Mouse (Mus musculus) forebrain, postnatal 0 days (tissue): ENCODE measurements around the gene Wdfy3. TPM values are rescaled to one million over a fixed set of nuclear protein-coding genes. Genes with fewer than 3 reads are reported as not detected.
"Not testable (repeated sequence)": the region's sequence is repeated elsewhere in the genome, so short reads cannot be mapped to it uniquely, and the experiment has no call there.

Experiments
- ATAC-seq: fragments of 200-750 bp; cut with Nextera tagmentation; 2 replicates; pipeline ENCODE4 v1.8.0; 2017; ENCODE audit warnings: mild to moderate bottlenecking, moderate library complexity
- DNase-seq: peaks from one replicate; pipeline ENCODE4 v3.0.0-alpha.2; 2015
- H3K27ac ChIP-seq: fragments of 300-500 bp; sonication (generic); 2 replicates; pipeline ENCODE4 v1.5.1; 2014; ENCODE audit warnings: low read depth, mild to moderate bottlenecking, antibody characterized with exemption, low read length, moderate library complexity, mixed read lengths
- H3K27me3 ChIP-seq: fragments of 300-500 bp; sonication (generic); 2 replicates; pipeline ENCODE4 v1.6.1; 2014; ENCODE audit warnings: mild to moderate bottlenecking, low read length, mixed read lengths; ENCODE audit not compliant: insufficient read depth
- H3K36me3 ChIP-seq: fragments of 300-500 bp; sonication (generic); 2 replicates; pipeline ENCODE4 v1.6.1; 2014; ENCODE audit warnings: mild to moderate bottlenecking, moderate library complexity; ENCODE audit not compliant: insufficient read depth
- H3K4me1 ChIP-seq: fragments of 300-500 bp; sonication (generic); 2 replicates; pipeline ENCODE4 v1.6.1; 2014; ENCODE audit warnings: antibody characterized with exemption; ENCODE audit not compliant: insufficient read depth
- H3K4me2 ChIP-seq: fragments of 300-500 bp; sonication (generic); 2 replicates; pipeline ENCODE4 v1.6.1; 2014; ENCODE audit warnings: low read depth, mild to moderate bottlenecking, moderate library complexity
- H3K4me3 ChIP-seq: fragments of 300-500 bp; sonication (generic); 2 replicates; pipeline ENCODE4 v1.5.1; 2014; ENCODE audit warnings: low read depth, low read length, mixed read lengths
- H3K9ac ChIP-seq: fragments of 300-500 bp; sonication (generic); 2 replicates; pipeline ENCODE4 v1.6.1; 2014; ENCODE audit warnings: mild to moderate bottlenecking
- H3K9me3 ChIP-seq: fragments of 300-500 bp; sonication (generic); 2 replicates; pipeline ENCODE4 v1.6.1; 2016; ENCODE audit warnings: low read length
- CTCF ChIP-seq: sonication (generic); IDR thresholded peaks from 2 replicates; pipeline ENCODE4 v1.5.1; 2016; ENCODE audit warnings: antibody characterized with exemption, control low read depth, low read depth
- WGBS: fragments of 180-500 bp; shearing (Covaris S2); extraction: QIAGEN DNeasy Blood & Tissue Kit; methylation state at CpG from one replicate; pipeline ENCODE4 v1.1.7; 2014; 5-methylcytosine and 5-hydroxymethylcytosine counted together
- polyA plus RNA-seq: library from polyadenylated mRNA; unstranded; fragments of >200 nt; fragmentation: Nextera tagmentation; extraction: Ambion mirVana; gene quantifications from 2 replicates; pipeline ENCODE4 v1.2.1, GENCODE M21; 2015
- total RNA-seq: library from RNA; depleted of rRNA; stranded (reverse); fragments of >200 nt; gene quantifications from 2 replicates; pipeline ENCODE4 v1.2.3, GENCODE M21; 2014

Wdfy3 gene
- total and polyA plus RNA-seq, 2 experiments from 2014 or later, result 15.4 to 68.8 TPM

GRCm38 (mm10) chr5:101990298-101990845 is 79.3 kb downstream of the Wdfy3 start:
- H3K27me3 ChIP-seq, result no peaks in the 10 kb centered on the region

GRCm38 (mm10) chr5:101988476-101988875 is 81.2 kb downstream of the Wdfy3 start:
- DNase-seq (no peak), ATAC-seq (no peak)
- WGBS, result 89% methylated on average over 10 of the region's 10 CpGs
- TF ChIP-seq CTCF, result no peak
- Histone ChIP-seq H3K27ac (no peak overlapping the region), H3K4me1 (no peaks in the 10 kb centered on the region), H3K9me3 (no peaks in the 10 kb centered on the region), H3K4me3 (no peak overlapping the region), H3K4me2 (no peak overlapping the region), H3K36me3 (no peaks in the 10 kb centered on the region), H3K27me3 (no peaks in the 10 kb centered on the region), H3K9ac (no peak overlapping the region)

More at GRCm38 (mm10) chr5:101990298-101990845, 79.3 kb downstream of the Wdfy3 start:
- H3K4me1 ChIP-seq, result no peaks in the 10 kb centered on the region
- H3K4me3 ChIP-seq, result no peak overlapping the region
- no peak overlapping the region for H3K4me2 ChIP-seq
- DNase-seq (no peak), ATAC-seq (no peak)
- H3K27ac ChIP-seq, result peak overlapping the region; percentile 5; the same call in 1 of the 2 replicates
- H3K36me3 ChIP-seq, result no peaks in the 10 kb centered on the region
- no peak for TF ChIP-seq CTCF
- H3K9me3 ChIP-seq, result no peaks in the 10 kb centered on the region
- 88% methylated on average over 7 of the region's 7 CpGs for WGBS
- H3K9ac ChIP-seq, result no peak overlapping the region

- Histone ChIP-seq H3K27ac (no peak overlapping the region), H3K36me3 (no peaks in the 10 kb centered on the region), H3K9ac (no peak overlapping the region), H3K4me3 (no peak overlapping the region), H3K4me2 (no peak overlapping the region), H3K27me3 (no peaks in the 10 kb centered on the region), H3K4me1 (no peaks in the 10 kb centered on the region), H3K9me3 (no peaks in the 10 kb centered on the region)
- ATAC-seq (no peak), DNase-seq (no peak)
- 67% methylated on average over 3 of the region's 3 CpGs for WGBS
- TF ChIP-seq CTCF, result no peak
Observed at GRCm38 (mm10) chr5:101986694-101987093, 83.0 kb downstream of the Wdfy3 start.

GRCm38 (mm10) chr5:101982239-101982638 is 87.5 kb downstream of the Wdfy3 start:
- no peak for TF ChIP-seq CTCF
- Histone ChIP-seq H3K36me3 (peaks cover 12% of the 10 kb centered on the region; the same call in 1 of the 2 replicates), H3K4me2 (no peak overlapping the region), H3K4me1 (no peaks in the 10 kb centered on the region), H3K27ac (no peak overlapping the region), H3K9me3 (no peaks in the 10 kb centered on the region), H3K27me3 (no peaks in the 10 kb centered on the region), H3K4me3 (no peak overlapping the region), H3K9ac (no peak overlapping the region)
- ATAC-seq (no peak), DNase-seq (no peak)
- 68% methylated on average over 5 of the region's 5 CpGs for WGBS

- Histone ChIP-seq H3K9me3 (no peaks in the 10 kb centered on the region), H3K27me3 (no peaks in the 10 kb centered on the region), H3K4me2 (no peak overlapping the region), H3K4me1 (no peaks in the 10 kb centered on the region), H3K27ac (no peak overlapping the region), H3K4me3 (no peak overlapping the region), H3K36me3 (peaks cover 12% of the 10 kb centered on the region; the same call in 1 of the 2 replicates), H3K9ac (no peak overlapping the region)
- ATAC-seq (no peak), DNase-seq (no peak)
- WGBS, result 96% methylated on average over 6 of the region's 6 CpGs
- TF ChIP-seq CTCF, result no peak
Observed at GRCm38 (mm10) chr5:101979594-101979993, 90.1 kb downstream of the Wdfy3 start.

- peaks cover 11% of the 10 kb centered on the region; the same call in 1 of the 2 replicates for H3K36me3 ChIP-seq
- H3K27me3 ChIP-seq, H3K4me3 ChIP-seq, DNase-seq, H3K4me2 ChIP-seq, H3K9me3 ChIP-seq, H3K4me1 ChIP-seq, H3K27ac ChIP-seq, H3K9ac ChIP-seq, ATAC-seq: not testable (repeated sequence)
- 80% methylated on average over 4 of the region's 4 CpGs for WGBS
Observed at GRCm38 (mm10) chr5:101972594-101972993, 97.1 kb downstream of the Wdfy3 start.

GRCm38 (mm10) chr5:101968153-101968851 is 101.4 kb downstream of the Wdfy3 start:
- H3K36me3 ChIP-seq, result peaks cover 11% of the 10 kb centered on the region; the same call in 1 of the 2 replicates
- no peaks in the 10 kb centered on the region for H3K9me3 ChIP-seq
- no peak for ATAC-seq
- H3K4me3 ChIP-seq, result no peak overlapping the region
- H3K9ac ChIP-seq, result no peak overlapping the region
- no peak for TF ChIP-seq CTCF
- WGBS, result 78% methylated on average over 12 of the region's 12 CpGs
- no peak overlapping the region for H3K27ac ChIP-seq
- H3K4me1 ChIP-seq, result no peaks in the 10 kb centered on the region
- no peak for DNase-seq
- no peak overlapping the region for H3K4me2 ChIP-seq
- no peaks in the 10 kb centered on the region for H3K27me3 ChIP-seq
